Mouse (Mus musculus) midbrain, embryonic 12.5 days (tissue): Measurements from ENCODE around the gene Pias4. TPM values are rescaled to one million over a fixed set of nuclear protein-coding genes. Genes with fewer than 3 reads are reported as not detected.
"Not testable (repeated sequence)": the region's sequence is repeated elsewhere in the genome, so short reads cannot be mapped to it uniquely, and the experiment has no call there.

Experiments
- ATAC-seq: fragments of 200-750 bp; cut with Nextera tagmentation; 2 replicates; pipeline ENCODE4 v1.8.0; 2017; ENCODE audit warnings: low read depth, moderate TSS enrichment, moderate library complexity; ENCODE audit not compliant: low FRiP score
- H3K27ac ChIP-seq: fragments of 300-500 bp; sonication (generic); replicated peaks from 2 replicates; pipeline ENCODE4 v1.5.1; 2016; ENCODE audit warnings: mild to moderate bottlenecking
- H3K27me3 ChIP-seq: fragments of 300-500 bp; sonication (generic); 2 replicates; pipeline ENCODE4 v1.6.1; 2016; ENCODE audit warnings: mild to moderate bottlenecking
- H3K36me3 ChIP-seq: fragments of 300-500 bp; sonication (generic); 2 replicates; pipeline ENCODE4 v1.6.1; 2016
- H3K4me1 ChIP-seq: fragments of 300-500 bp; sonication (generic); 2 replicates; pipeline ENCODE4 v1.6.1; 2016
- H3K4me2 ChIP-seq: fragments of 300-500 bp; sonication (generic); replicated peaks from 2 replicates; pipeline ENCODE4 v1.6.1; 2016; ENCODE audit warnings: mild to moderate bottlenecking, moderate library complexity
- H3K4me3 ChIP-seq: fragments of 300-500 bp; sonication (generic); 2 replicates; pipeline ENCODE4 v1.5.1; 2016; ENCODE audit warnings: mild to moderate bottlenecking
- H3K9ac ChIP-seq: fragments of 300-500 bp; sonication (generic); replicated peaks from 2 replicates; pipeline ENCODE4 v1.6.1; 2016; ENCODE audit warnings: mild to moderate bottlenecking, moderate library complexity
- H3K9me3 ChIP-seq: fragments of 300-500 bp; sonication (generic); 2 replicates; pipeline ENCODE4 v1.6.1; 2016; ENCODE audit warnings: mild to moderate bottlenecking
- WGBS: fragments of 180-500 bp; shearing (Covaris S2); methylation state at CpG from one replicate; pipeline ENCODE4 v1.1.7; 2016; 5-methylcytosine and 5-hydroxymethylcytosine counted together
- polyA plus RNA-seq: library from polyadenylated mRNA; unstranded; fragments of >200 nt; fragmentation: Nextera tagmentation; extraction: Ambion mirVana; gene quantifications from 2 replicates; pipeline ENCODE4 v1.2.1, GENCODE M21; 2016

Pias4 gene
- polyA plus RNA-seq, 1 experiment from 2014 or later = 58.6 TPM

- no peak for ATAC-seq
- no peak overlapping the region for H3K27ac ChIP-seq
- no peaks in the 10 kb centered on the region for H3K27me3 ChIP-seq
- peaks cover 60% of the 10 kb centered on the region for H3K36me3 ChIP-seq
- H3K9ac ChIP-seq = no peak overlapping the region
- no peak overlapping the region for H3K4me2 ChIP-seq
- no peaks in the 10 kb centered on the region for H3K9me3 ChIP-seq
- no peak overlapping the region for H3K4me3 ChIP-seq
- H3K4me1 ChIP-seq = peaks cover 21% of the 10 kb centered on the region
- WGBS = 92% methylated on average over 9 of the region's 9 CpGs
These were observed 19.4 kb upstream of the Pias4 start for GRCm38 (mm10) chr10:81187161-81187560.

- WGBS = 67% methylated on average over 4 of the region's 4 CpGs
- H3K9me3 ChIP-seq = no peaks in the 10 kb centered on the region
- H3K27ac ChIP-seq = no peak overlapping the region
- ATAC-seq = no peak
- peaks cover 21% of the 10 kb centered on the region for H3K4me1 ChIP-seq
- H3K9ac ChIP-seq = no peak overlapping the region
- no peak overlapping the region for H3K4me3 ChIP-seq
- no peak overlapping the region for H3K4me2 ChIP-seq
- H3K27me3 ChIP-seq = no peaks in the 10 kb centered on the region
- H3K36me3 ChIP-seq = peaks cover 68% of the 10 kb centered on the region
These were observed 17.0 kb upstream of the Pias4 start for GRCm38 (mm10) chr10:81184765-81185164.

- H3K27me3 ChIP-seq = no peaks in the 10 kb centered on the region
- WGBS = 89% methylated on average over 5 of the region's 5 CpGs
- H3K9ac ChIP-seq = peak within 1 kb of the TSS; percentile 50
- no peaks in the 10 kb centered on the region for H3K9me3 ChIP-seq
- no peak for ATAC-seq
- H3K4me1 ChIP-seq = peaks cover 24% of the 10 kb centered on the region
- peak within 1 kb of the TSS; percentile 63 for H3K27ac ChIP-seq
- peak within 1 kb of the TSS; percentile 59 for H3K4me3 ChIP-seq
- H3K4me2 ChIP-seq = peak within 1 kb of the TSS; percentile 61
- H3K36me3 ChIP-seq = peaks cover 75% of the 10 kb centered on the region
These were observed 16.1 kb upstream of the Pias4 start, which contains the start of gene 4930442H23Rik for GRCm38 (mm10) chr10:81183805-81184204. 4930442H23Rik (minus strand) TSS chr10:81183849.

- Histone ChIP-seq H3K27ac (peak within 1 kb of the TSS; percentile 63), H3K4me3 (peak within 1 kb of the TSS; percentile 59), H3K27me3 (no peaks in the 10 kb centered on the region), H3K4me2 (peak within 1 kb of the TSS; percentile 61), H3K9me3 (no peaks in the 10 kb centered on the region), H3K4me1 (peaks cover 35% of the 10 kb centered on the region), H3K9ac (peak within 1 kb of the TSS; percentile 50), H3K36me3 (peaks cover 81% of the 10 kb centered on the region)
- 5% methylated on average over 53 of the region's 53 CpGs for WGBS
- peak; percentile 94 for ATAC-seq
These were observed 14.9 kb upstream of the Pias4 start, which contains the start of gene Dapk3 for GRCm38 (mm10) chr10:81182336-81183333. Dapk3 (plus strand) TSS chr10:81183005.

- 0 out of 2 replicates have a peak overlapping the region, but pooled peaks have one; percentile 59 for H3K4me3 ChIP-seq
- H3K36me3 ChIP-seq = peaks cover 78% of the 10 kb centered on the region
These were observed 14.1 kb upstream of the Pias4 start for GRCm38 (mm10) chr10:81181860-81182259.

GRCm38 (mm10) chr10:81180946-81181345, 13.2 kb upstream of the Pias4 start:
- H3K27ac ChIP-seq = no peak overlapping the region; the same call in 1 of the 2 replicates
- no peak overlapping the region for H3K4me3 ChIP-seq
- no peaks in the 10 kb centered on the region for H3K27me3 ChIP-seq
- 91% methylated on average over 13 of the region's 13 CpGs for WGBS
- no peak overlapping the region for H3K4me2 ChIP-seq
- H3K9ac ChIP-seq = 0 out of 2 replicates have a peak overlapping the region, but pooled peaks have one; percentile 20
- no peaks in the 10 kb centered on the region for H3K9me3 ChIP-seq
- H3K4me1 ChIP-seq = peaks cover 42% of the 10 kb centered on the region
- peaks cover 71% of the 10 kb centered on the region for H3K36me3 ChIP-seq
- ATAC-seq = no peak

More at GRCm38 (mm10) chr10:81181860-81182259, 14.1 kb upstream of the Pias4 start:
- Histone ChIP-seq H3K27ac (0 out of 2 replicates have a peak overlapping the region, but pooled peaks have one; percentile 63), H3K4me1 (peaks cover 42% of the 10 kb centered on the region)
- not testable (repeated sequence) for H3K9ac ChIP-seq, H3K9me3 ChIP-seq, H3K4me2 ChIP-seq, H3K27me3 ChIP-seq, ATAC-seq
- 81% methylated on average over 12 of the region's 12 CpGs for WGBS

- Histone ChIP-seq H3K27ac (no peak overlapping the region), H3K9me3 (no peaks in the 10 kb centered on the region), H3K4me1 (peaks cover 51% of the 10 kb centered on the region), H3K9ac (no peak overlapping the region; the same call in 1 of the 2 replicates), H3K36me3 (peaks cover 60% of the 10 kb centered on the region), H3K4me2 (no peak overlapping the region), H3K27me3 (no peaks in the 10 kb centered on the region), H3K4me3 (no peak overlapping the region)
- 90% methylated on average over 32 of the region's 32 CpGs for WGBS
- no peak for ATAC-seq
These were observed 12.0 kb upstream of the Pias4 start for GRCm38 (mm10) chr10:81179451-81180342.

- ATAC-seq = no peak
- peaks cover 56% of the 10 kb centered on the region for H3K4me1 ChIP-seq
- no peak overlapping the region for H3K4me3 ChIP-seq
- no peak overlapping the region for H3K27ac ChIP-seq
- 95% methylated on average over 11 of the region's 11 CpGs for WGBS
- peaks cover 52% of the 10 kb centered on the region for H3K36me3 ChIP-seq
- H3K9me3 ChIP-seq = no peaks in the 10 kb centered on the region
- no peak overlapping the region for H3K9ac ChIP-seq
- H3K27me3 ChIP-seq = no peaks in the 10 kb centered on the region
- no peak overlapping the region for H3K4me2 ChIP-seq
These were observed 11.2 kb upstream of the Pias4 start for GRCm38 (mm10) chr10:81178927-81179326.

- H3K27ac ChIP-seq = peak overlapping the region; percentile 93; the same call in 1 of the 2 replicates
- H3K4me1 ChIP-seq = peaks cover 58% of the 10 kb centered on the region
- H3K9me3 ChIP-seq = no peaks in the 10 kb centered on the region
- 72% methylated on average over 14 of the region's 14 CpGs for WGBS
- H3K27me3 ChIP-seq = no peaks in the 10 kb centered on the region
- peaks cover 52% of the 10 kb centered on the region for H3K36me3 ChIP-seq
- peak overlapping the region; percentile 99 for H3K9ac ChIP-seq
- ATAC-seq = no peak
- peak overlapping the region; percentile 95 for H3K4me2 ChIP-seq
- H3K4me3 ChIP-seq = peak overlapping the region; percentile 99
These were observed 10.4 kb upstream of the Pias4 start for GRCm38 (mm10) chr10:81177958-81178712.

- H3K27me3 ChIP-seq = no peaks in the 10 kb centered on the region
- peak overlapping the region; percentile 99 for H3K9ac ChIP-seq
- peaks cover 52% of the 10 kb centered on the region for H3K36me3 ChIP-seq
- H3K27ac ChIP-seq = peak overlapping the region; percentile 93
- peaks cover 61% of the 10 kb centered on the region for H3K4me1 ChIP-seq
- H3K4me3 ChIP-seq = peak overlapping the region; percentile 99
- H3K4me2 ChIP-seq = peak overlapping the region; percentile 95
- 19% methylated on average over 16 of the region's 16 CpGs for WGBS
- no peak for ATAC-seq
- no peaks in the 10 kb centered on the region for H3K9me3 ChIP-seq
These were observed 9.8 kb upstream of the Pias4 start for GRCm38 (mm10) chr10:81177491-81177925.
